Mouse (Mus musculus) hematopoietic stem cell, adult 5-6 weeks (primary cell): ENCODE data around the gene Mrpl35. TPM values are rescaled to one million over a fixed set of nuclear protein-coding genes. Genes with fewer than 3 reads are reported as not detected.
A peak's percentile ranks its signal among the peaks of the same experiment; 100 is the strongest.

ENCODE experiments used
- ATAC-seq, 2 experiments: fragments of 125-278 bp in 1 of 2; replicated peaks in 1 of 2; 2 replicates each; pipeline ENCODE4 v1.8.0; 2016 to 2017; ENCODE audit warnings: inconsistent platforms in 2 of 2, mild to moderate bottlenecking in 2 of 2, moderate number of reproducible peaks in 2 of 2, low read depth in 1 of 2, moderate TSS enrichment in 1 of 2; ENCODE audit not compliant: low FRiP score in 2 of 2, poor library complexity in 2 of 2, severe bottlenecking in 2 of 2, insufficient read depth in 1 of 2, low TSS enrichment in 1 of 2
- total RNA-seq: library from RNA; stranded (forward); fragments of 172-1452, 232-1000 nt; gene quantifications from 2 replicates; pipeline ENCODE4 v1.2.3, GENCODE M21; 2017

The Mrpl35 gene
- total RNA-seq, 1 experiment from 2014 or later: 14.8 TPM

DNA sequence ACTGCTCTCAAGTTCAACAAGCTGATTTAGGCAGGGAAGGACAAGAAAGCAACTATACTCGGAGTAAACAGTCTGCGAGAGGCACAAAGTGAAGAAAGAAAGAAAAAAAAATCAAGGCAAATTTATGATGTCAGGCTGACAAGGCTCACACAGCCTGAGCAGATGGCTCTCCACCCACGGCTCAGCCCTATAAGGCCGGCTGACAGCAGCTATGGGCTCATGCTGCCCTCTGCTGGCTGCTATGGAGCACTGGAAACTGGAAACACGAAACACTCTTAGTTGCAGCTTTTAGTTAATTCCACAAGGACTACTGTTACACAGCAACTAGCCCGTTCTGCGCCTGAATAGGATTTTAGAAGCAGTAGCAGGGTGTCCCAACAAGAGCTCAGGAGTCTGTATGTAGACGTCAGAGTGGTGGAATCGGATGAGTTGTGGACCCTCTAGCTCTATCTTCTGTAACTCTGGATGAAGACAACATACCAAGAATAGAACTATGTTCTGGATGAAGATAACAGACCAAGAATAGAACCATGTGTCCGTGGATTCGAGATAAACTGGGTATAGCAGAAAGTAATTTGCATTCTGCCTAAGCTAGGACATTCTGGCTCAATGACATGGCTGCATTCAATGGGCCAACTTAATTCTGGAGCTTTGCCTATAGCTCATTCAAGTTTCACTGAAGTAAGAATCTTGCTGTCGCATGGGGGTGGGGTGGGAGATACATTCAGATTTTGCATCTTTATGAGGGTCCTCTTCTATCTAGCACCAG is 22.5 kb downstream of the Mrpl35 start:
- ATAC-seq: peak; percentile 82 to 94

DNA sequence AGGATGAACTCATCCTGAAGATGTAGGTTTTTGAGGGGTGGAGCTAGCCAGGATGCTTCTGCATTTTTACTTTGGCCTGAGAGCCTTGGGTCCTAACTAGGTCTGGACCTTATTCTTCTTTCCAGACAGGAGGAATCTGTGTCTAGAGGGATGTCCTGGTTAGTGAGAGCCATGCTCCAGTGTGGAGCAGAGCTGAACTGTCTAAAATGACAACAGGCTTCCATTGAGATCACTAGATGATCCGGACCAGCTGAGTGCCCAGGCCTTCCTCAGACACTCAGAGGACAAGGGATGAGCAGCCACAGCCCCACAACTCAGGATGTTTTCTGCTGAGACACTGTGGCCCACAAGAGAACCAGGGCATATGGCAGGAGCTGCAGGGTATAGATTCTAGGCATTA is 23.2 kb downstream of the Mrpl35 start:
- ATAC-seq: no peak

DNA sequence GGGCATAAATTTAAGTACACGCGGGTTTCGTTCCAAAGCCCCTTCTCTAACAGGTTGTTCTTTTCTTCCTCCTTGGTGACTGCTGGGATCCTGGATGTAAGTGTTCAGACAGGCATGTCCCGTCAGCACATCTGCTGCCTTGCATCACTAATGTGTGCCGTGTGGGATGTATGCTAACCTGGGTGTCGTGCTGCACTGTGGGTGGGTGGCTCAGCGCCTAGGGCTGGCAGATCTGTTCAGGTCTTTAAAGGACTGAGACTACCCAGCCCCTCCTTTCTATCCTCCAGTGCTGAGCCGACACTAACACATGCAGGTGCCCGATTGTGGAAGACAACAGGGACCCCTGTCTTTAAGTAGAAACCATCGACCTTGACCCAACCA is 25.1 kb downstream of the Mrpl35 start:
- no peak for ATAC-seq

DNA sequence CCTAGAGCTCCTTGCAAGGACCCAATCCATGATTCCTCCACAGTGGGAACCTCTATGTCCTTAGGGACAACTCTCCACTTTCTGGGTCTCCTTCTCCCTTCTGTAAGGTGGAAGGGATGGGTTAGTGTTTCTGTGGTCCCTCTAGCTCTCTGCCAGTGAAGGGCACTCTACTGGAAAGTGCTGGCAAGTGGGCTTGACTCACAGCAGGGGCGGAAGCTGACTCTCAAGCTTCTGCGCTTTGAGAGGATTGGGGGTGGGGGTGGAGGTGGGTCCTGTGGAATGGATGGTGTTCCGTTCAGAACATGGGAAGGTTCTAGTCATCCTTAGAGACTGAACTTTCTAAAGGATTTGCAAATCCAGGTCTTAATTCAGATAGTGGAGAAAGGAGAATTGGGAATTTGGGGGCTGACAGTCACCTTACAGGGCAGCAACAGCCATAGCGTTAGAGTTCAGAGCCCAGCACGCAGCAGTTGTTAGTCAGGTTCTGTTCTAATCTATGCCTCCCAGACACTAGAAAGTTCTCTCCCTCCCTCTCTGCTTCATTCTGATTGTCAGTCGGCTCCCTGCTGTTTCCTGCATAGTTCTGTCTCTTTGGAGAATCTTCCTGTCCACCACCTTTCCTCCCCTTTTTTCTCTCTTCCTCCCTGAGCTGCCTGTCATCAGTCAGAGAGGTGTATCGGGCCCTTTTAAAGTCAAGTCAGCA is 25.6 kb downstream of the Mrpl35 start:
- ATAC-seq: no peak

DNA sequence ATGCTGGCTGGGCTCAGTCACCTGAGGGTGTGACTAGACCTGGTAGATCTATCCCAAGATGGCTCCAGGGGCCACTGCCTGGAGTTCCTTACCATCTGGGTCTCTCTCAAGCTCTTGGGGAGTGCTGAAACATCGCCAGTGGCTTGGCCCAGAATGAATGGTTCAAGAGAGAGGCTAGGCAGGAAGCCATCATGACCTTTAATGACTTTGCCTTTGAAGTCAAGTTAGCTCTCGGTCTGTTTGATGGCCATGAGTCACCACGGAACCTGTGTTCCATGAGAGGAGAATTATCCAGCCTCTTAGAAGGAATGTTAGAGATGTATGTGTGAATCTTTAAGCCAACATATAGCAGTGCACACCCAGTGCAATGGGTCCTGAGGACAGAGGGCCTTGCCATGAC is 27.4 kb downstream of the Mrpl35 start:
- no peak for ATAC-seq

DNA sequence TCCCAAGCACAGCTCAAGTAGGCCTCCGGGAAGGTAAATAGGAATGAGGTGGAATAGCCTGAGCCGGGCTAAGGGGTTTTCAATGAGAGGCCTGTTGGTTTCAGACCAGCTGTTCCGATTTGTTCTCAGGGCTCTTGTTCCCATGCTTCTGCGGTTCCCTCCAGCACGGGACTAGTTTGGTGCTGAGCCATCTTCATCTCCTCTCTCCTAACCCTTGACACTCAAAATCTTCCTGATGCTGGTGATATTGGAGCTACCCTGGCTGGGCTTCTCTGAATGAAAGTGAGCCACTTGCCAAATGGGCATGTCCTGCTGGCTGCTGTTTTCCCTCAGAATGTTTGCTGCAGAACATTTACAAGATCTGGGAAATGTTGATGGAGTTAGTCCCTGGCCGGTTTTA is 35.0 kb downstream of the Mrpl35 start:
- ATAC-seq: no peak

DNA sequence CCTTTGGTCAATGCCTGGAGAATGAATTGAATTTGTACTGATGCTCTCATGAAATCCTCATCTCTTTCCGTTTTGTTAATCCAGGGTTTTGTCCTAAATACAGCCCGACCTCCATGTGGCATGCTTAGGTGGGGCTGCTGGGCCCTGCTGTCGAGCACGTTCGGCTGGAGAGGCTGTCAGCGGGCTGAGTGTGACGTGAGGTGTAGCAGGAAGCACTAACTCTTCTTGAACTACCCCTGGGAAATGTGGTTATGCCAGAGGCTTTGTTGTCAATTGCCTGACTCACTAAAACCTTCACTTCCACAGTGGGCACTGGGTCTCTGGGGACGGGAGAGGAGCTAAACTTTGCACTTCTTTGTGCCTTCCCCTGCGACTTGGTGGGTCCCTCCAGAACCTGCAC is 38.4 kb downstream of the Mrpl35 start:
- no peak for ATAC-seq

DNA sequence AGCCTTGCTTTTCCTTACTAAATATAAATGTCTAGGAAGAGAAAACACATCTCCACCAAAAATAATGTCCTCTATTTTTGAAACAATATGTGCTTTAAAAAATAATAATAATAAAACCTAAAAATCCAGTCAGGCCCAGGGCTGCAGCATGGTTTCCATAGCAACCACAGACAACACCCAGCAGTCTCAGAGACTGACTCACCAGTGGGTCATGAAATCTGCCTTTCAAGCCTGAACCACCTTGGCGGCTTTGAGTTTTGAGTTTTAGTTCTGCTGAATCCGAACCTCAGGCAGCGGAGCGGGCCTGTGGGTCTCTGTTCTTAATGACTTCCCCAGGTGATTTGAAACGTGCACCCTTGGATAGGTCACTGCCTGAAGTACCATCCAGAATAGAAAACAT is 43.6 kb downstream of the Mrpl35 start:
- no peak for ATAC-seq

DNA sequence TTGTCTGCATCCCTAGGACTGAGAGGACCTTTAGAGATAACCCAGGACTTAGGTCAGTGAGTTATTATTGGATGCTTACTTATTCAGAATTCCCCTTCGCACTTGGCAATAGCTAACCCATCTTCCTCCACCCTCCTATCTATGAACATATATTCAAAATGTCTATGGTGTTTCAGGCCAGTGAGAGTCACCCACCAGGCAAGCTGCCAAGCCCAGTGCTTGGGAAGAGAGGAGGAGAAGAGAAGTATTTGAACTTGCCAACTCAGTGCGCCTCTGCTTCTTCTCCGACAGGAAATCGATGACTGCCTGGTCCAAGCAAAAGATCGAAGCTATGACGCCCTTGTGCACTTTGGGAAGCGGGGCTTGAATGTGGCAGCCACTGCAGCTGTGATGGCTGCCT is 46.3 kb downstream of the Mrpl35 start:
- no peak for ATAC-seq

DNA sequence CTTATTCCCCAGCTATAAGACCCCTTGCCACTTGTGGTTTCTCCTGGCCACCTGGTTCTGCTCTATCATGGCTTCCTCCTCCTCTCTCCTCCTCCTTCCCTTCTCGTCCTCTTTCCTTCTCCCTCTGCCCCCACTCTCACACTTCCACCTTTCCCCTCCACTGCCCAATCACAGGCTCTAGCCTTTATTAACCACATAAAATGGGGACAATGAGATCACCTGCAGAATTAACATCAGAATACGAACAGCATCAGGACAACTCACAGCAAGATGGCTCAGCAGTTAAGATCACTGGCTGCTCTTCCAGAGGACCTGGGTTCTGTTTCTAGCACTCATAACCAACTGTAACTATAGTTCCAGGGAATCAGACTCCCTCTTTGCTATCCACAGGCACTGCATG is 46.9 kb downstream of the Mrpl35 start:
- no peak for ATAC-seq

DNA sequence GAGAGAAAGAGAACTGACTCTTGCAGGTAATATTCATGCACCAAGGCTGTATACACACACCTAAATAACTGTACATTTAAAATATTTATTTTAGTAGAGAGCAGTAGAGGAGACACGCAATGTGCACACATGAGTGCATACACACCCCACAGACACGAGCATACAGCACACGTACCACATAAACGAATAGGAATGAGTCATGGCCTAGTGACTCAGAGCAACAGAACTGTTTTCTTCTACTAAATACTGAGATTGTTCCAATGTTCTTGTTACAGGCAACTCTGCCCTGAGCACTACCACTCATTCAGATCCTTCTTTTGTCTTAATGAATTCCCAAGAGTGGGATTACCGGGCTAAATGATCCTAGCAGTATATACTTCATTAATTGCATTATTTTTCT is 48.8 kb downstream of the Mrpl35 start:
- no peak for ATAC-seq

DNA sequence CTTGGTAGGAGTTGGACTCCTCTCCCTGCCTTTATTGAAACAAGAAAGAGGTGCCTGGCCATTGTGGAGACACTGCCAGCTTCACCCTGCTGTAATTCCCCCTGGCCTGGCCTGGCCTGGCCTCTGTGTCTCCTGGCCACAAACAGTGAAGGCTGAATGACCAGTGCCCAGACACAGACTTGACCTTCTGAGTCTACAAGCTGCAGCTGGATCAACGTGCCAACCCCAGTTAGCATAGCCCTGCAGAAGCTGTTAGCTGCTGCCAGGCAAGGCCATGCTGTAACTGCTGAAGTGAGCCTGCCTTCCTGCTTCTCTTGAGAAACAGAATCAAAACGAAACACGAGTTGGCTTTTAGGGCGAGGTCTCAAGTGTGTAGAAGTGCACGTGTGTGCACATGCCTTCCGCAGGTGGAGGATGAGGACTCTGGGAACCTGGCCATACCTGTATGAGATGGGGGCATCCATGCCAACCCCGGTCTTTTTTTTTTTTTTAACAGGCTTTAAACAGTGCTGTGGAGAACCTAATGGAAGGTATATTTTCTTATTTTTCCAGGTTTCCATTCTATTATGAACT is 54.0 kb downstream of the Mrpl35 start:
- no peak for ATAC-seq

DNA sequence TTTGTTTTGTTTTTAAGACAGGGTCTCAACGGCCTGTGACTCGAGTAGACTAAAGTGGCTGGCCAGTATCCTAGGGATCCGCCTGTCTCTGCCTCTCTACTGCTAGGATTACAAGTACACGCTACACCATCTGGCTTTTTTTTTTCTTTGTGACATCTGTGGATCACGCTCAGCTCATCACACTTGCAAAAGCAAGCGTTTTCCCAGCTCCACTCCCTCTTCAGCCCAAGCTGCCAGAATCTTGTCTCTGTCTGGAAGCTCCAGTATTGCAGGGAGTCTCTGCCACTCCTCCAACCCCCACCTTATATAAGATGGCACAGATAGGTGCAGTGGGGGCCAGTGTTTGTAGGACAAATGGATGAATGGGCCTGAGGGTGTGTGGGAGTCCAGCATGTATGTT is 54.6 kb downstream of the Mrpl35 start:
- ATAC-seq: no peak

DNA sequence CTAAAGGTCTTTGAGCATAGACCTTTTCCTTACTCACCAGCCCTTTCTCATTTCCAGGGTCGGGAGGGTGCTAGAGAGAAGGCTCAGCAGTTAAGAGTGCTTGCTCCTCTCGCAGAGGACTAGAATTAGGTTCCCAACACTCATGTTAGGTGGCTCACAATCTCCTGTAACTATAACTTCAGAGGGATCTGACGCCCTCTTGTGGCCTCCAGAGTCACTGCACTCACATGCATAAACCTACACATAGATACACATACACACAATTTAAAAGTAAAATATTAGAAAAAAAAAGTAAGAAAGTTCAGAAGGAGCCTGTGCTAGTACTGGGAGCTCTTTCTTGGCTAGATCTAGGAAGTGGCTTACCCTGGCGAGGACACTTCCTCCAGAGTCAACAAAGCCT is 55.5 kb downstream of the Mrpl35 start:
- ATAC-seq: no peak

DNA sequence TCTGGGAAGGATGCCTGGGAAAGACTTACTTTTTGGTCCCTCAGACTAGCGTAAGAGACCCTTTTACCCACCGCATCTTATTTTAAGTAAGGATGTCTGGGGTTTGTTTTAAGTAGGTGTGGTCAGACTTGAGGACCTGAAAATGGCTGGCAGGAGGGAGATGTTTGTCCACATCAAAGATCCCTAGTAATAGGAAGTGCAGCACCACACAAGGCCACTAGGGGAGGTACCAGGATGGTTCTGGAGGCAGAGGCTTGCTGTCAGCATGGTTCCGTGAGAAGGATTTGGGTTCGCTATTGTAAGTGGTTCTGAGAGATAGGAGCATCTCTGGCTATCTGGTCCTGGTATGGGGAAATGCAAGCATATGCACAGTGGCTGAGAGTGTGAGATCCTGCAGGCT is 55.9 kb downstream of the Mrpl35 start:
- ATAC-seq: no peak

DNA sequence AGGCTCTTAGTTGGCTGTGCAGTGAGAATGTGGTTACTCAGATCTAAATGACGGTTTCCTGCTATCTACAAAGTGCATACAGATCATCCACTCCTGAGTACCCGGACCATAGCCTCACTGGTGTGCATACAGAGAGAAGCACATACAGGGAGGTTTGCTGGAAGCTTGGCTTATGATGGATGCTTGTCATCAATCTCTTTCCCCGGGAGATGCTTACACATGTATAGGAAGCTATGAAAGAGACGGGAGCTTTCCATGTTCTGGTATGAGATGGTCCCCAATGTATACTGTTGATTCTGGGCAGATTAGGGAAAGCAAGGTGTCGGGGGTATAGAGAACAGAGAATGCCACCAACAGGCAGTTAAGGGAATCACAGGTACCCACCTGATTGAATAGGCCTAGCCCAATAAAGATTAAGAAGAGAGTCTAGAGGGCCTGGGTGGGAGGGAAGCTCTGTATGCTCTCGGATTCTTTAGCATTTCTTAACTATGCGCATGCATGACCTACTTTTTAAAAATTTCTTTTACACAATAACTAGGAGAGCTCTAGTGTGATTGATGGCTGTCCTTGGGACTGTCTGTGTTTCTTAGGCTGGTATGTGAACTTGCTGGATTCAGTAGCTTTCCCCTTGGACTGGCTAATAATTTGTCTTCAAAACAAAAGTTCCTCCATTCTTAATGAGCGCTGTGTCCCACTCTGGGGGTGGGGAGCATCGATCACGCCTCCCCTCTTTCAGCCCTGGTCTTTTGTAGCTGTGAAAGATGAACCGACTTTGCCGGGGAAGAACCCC is 56.7 kb downstream of the Mrpl35 start:
- peak in 1 of 2 experiments; percentile 37; a peak in 2 of 4 replicates for ATAC-seq

DNA sequence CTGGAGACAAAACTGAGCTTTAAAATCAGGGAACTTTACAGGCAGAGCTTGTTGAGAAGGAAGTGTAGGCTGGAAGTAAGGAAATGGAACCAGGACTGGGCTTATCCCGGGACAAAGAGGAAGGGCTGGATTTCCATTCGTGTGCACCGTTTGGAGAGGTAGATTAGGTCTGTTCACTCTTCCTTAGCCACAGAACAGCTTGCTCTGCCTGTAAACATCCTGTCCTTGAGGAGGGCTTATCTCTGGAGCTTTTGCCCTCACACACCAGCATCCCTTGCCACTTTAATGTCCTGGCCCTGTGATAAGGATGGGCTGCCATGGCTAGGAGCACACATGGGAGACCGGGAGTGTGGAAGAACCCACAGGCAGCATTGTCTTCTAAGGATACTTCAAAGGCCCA is 59.0 kb downstream of the Mrpl35 start:
- no peak for ATAC-seq
